Comparison of ENCODE assay signal across 8 mouse cellular contexts in the genomic region with DNA sequence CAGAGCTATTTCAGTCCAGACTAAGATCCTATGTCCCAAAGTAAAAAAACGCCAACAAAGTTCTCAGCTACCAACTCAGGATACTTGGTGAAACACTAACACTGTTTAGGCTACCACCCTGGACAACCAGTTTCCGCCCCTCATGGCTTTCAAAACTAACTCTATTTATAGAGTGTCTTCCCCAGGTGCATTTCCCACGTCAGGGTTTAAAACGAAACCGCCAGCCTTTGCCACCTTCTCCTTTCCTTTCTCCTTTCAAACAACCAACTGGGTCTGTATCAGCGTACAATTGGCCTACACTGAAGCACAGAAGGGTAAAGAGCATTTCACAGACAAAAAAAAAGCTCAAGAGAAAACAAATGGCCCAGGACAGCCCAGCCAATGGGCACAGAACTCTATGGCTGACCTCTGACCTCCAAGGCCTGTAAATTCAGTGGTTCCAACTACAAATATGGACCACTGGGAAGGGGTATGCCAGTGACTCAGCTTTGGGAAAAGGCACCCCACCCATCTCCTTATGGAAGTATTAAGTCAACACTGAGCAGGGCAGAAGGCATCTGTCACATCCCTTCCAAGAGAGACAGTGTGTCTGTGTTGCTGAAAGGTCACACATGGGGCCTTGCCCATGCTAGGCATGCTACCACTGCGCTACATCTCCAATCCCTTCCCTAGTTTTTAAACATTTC. TPM values are rescaled to one million over a fixed set of nuclear protein-coding genes. Genes with fewer than 3 reads are reported as not detected.
A peak's percentile ranks its signal among the peaks of the same experiment; 100 is the strongest.
DNase-seq lines count a peak whose midpoint lies in the region; ATAC-seq and TF ChIP-seq lines count a peak whose summit lies in the region.

No protein-coding gene starts in this region.

- no peak overlapping the region for H3K27ac ChIP-seq in hindbrain, embryonic 13.5 days
- H3K27ac ChIP-seq in macrophage = no peak overlapping the region

- WGBS in hindbrain, embryonic 13.5 days = 68% methylated on average over 7 of the region's 7 CpGs
- WGBS in macrophage (ENCODE audit: missing documents) = 47% methylated on average over 7 of the region's 7 CpGs

- peaks cover 65% of the 10 kb centered on the region for H3K36me3 ChIP-seq in erythroblast, embryonic 14.5 days (ENCODE audit: control insufficient read depth)
- peaks cover 46% of the 10 kb centered on the region for H3K36me3 ChIP-seq in G1E (replicated peaks)
- no peaks in the 10 kb centered on the region for H3K36me3 ChIP-seq in hindbrain, embryonic 13.5 days
- H3K36me3 ChIP-seq in macrophage (ENCODE audit: inconsistent target) = no peaks in the 10 kb centered on the region

- no peak overlapping the region for H3K9ac ChIP-seq in hindbrain, embryonic 13.5 days

- H3K4me1 ChIP-seq in erythroblast, embryonic 14.5 days (ENCODE audit: control insufficient read depth) = peaks cover 77% of the 10 kb centered on the region
- peaks cover 56% of the 10 kb centered on the region for H3K4me1 ChIP-seq in G1E (ENCODE audit: insufficient read depth, low read depth, low read length)
- peaks cover 70% of the 10 kb centered on the region for H3K4me1 ChIP-seq in hindbrain, embryonic 13.5 days (replicated peaks)

- no peak for ATAC-seq in erythroblast, adult 5-6 weeks (replicated peaks; ENCODE audit: low FRiP score, poor library complexity, severe bottlenecking)
- ATAC-seq in G1E (ENCODE audit: extremely low read depth, insufficient number of reproducible peaks, low FRiP score, poor library complexity, severe bottlenecking) = no peak
- no peak for ATAC-seq in hindbrain, embryonic 13.5 days (ENCODE audit: low FRiP score)

- no peaks in the 10 kb centered on the region for H3K27me3 ChIP-seq in erythroblast, embryonic 14.5 days (ENCODE audit: control insufficient read depth)
- H3K27me3 ChIP-seq in G1E (ENCODE audit: insufficient read depth, low read length) = no peaks in the 10 kb centered on the region
- peaks cover 12% of the 10 kb centered on the region for H3K27me3 ChIP-seq in hindbrain, embryonic 13.5 days

- H3K79me2 ChIP-seq in macrophage (ENCODE audit: inconsistent target) = peaks cover 73% of the 10 kb centered on the region

- DNase-seq in G1E (ENCODE audit: low spot score) = no peak
- no peak for DNase-seq in gastrocnemius, adult 18-20 months (ENCODE audit: low spot score)
- no peak for DNase-seq in cerebellum, adult 8-10 months
- DNase-seq in left cerebral cortex, postnatal 4 days = no peak

- no peak for TF ChIP-seq CTCF in G1E (IDR thresholded peaks at IDR 0.05; ENCODE audit: low read depth, low read length)

- H3K9me3 ChIP-seq in erythroblast, embryonic 14.5 days (ENCODE audit: control insufficient read depth, low read length) = no peaks in the 10 kb centered on the region
- no peaks in the 10 kb centered on the region for H3K9me3 ChIP-seq in G1E (replicated peaks)
- no peaks in the 10 kb centered on the region for H3K9me3 ChIP-seq in hindbrain, embryonic 13.5 days

- peak overlapping the region; percentile 78 for H3K4me3 ChIP-seq in erythroblast, embryonic 14.5 days (replicated peaks)
- H3K4me3 ChIP-seq in G1E (ENCODE audit: low read depth, low read length) (peak overlapping the region; percentile 93), macrophage (ENCODE audit: inconsistent target) (0 out of 2 replicates have a peak overlapping the region, but pooled peaks have one; percentile 92)
- peak overlapping the region; percentile 6 for H3K4me3 ChIP-seq in hindbrain, embryonic 13.5 days

- intact Hi-C loops in left cerebral cortex, postnatal 4 days (cut with DNase I) = loop anchor here (10.0 kb wide), 1 partner anchor 45 kb away; no protein-coding TSS in a partner anchor

- peak overlapping the region; percentile 80 for H3K4me2 ChIP-seq in hindbrain, embryonic 13.5 days

RNA-seq across cellular contexts. Expression of a gene that starts 2.8 kb away (rescaled TPM):
- 3.6 and 3.8 TPM in 2 replicates for polyA plus RNA-seq in erythroblast, embryonic 14.5 days (2012)
- 24.6 and 29.9 TPM in 2 replicates for total RNA-seq in erythroblast, adult 5-6 weeks (2015; ENCODE audit: low replicate concordance)
- total RNA-seq in erythroblast, adult 5-6 weeks (2017; ENCODE audit: low replicate concordance) = 35.4 and 44.6 TPM in 2 replicates
- total RNA-seq in G1E (2014; fragmentation: Nextera tagmentation) (172 and 176 TPM in 2 replicates), G1E (2017) (115 and 125 TPM in 2 replicates)
- polyA plus RNA-seq in G1E (2012) (37.3 and 38.1 TPM in 2 replicates), macrophage (2018) (149 to 188 TPM (median 173 TPM) in 3 replicates)
- 83.5 and 84.7 TPM in 2 replicates for polyA plus RNA-seq in hindbrain, embryonic 13.5 days (2015; fragmentation: Nextera tagmentation; extraction: Ambion mirVana)
- 1,000 to 10,000 TPM in 4 of 26 experiments, 100 to 1,000 TPM in 12, 10 to 100 TPM in 10; 44.7 to 1,202 (median 255) TPM for total RNA-seq in macrophage (2018; cell fraction: chromatin; rRNA removed)
- 1,000 to 10,000 TPM in 1 of 26 experiments, 100 to 1,000 TPM in 25; 181 to 1,494 (median 243) TPM for total RNA-seq in macrophage (2018; cell fraction: cytosol; rRNA removed)
- 1,000 to 10,000 TPM in 4 of 26 experiments, 100 to 1,000 TPM in 21, 10 to 100 TPM in 1; 96.8 to 1,122 (median 483) TPM for total RNA-seq in macrophage (2018; cell fraction: nucleus; rRNA removed)
- total RNA-seq in gastrocnemius, adult 18-20 months (2021) = 10 to 100 TPM; 27.6 to 40.4 TPM
- 10 to 100 TPM; 27.6 to 27.8 TPM for total RNA-seq in left cerebral cortex, postnatal 4 days (2021)

Comparison
In these comparisons a context has a peak if more than half of its experiments do, and no peak if none do; other contexts are left out.
1. H3K4me3 ChIP-seq: peak in every context shown above with its lines; median percentile 93 in G1E; 92 in macrophage; 78 in erythroblast, embryonic 14.5 days; 6 in hindbrain, embryonic 13.5 days.